Comparison of ENCODE assay signal across 10 mouse cellular contexts in the genomic region with DNA sequence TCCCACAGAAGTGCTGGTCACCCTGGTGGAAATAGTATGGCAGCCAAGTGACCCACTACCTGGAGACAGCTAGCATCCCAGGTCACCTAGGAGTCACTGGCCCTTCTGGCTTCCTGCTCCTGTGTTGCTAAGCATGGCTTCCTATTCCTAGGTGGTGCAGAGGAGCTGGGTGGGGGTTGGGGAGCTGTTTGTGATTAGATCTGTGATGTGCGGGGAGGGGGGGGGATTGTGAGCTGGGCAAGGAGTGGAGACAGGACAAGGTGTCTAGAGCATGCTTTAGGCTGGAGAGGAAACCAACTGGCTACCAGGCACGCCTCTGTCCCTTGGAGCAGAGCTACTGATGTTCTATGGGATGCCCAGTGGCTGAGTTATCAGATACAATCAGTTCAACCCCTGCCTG.
DNase-seq lines count a peak whose midpoint lies in the region; ATAC-seq lines count a peak whose summit lies in the region.
"Had no signal": no experiment of that assay in that cellular context is flagged by ENCODE, and none has a peak within 500 bp of the region (broad histone marks: within the 10 kb centered on the region; RNA-seq: fewer than 3 reads in every experiment).

No protein-coding gene starts in this region.

- H3K36me3 ChIP-seq in heart, embryonic 13.5 days, result no peaks in the 10 kb centered on the region
- no peaks in the 10 kb centered on the region for H3K36me3 ChIP-seq in forebrain, embryonic 15.5 days
- H3K36me3 ChIP-seq in limb, embryonic 15.5 days, result no peaks in the 10 kb centered on the region

- H3K27ac ChIP-seq in heart, embryonic 13.5 days (replicated peaks), result peak overlapping the region; percentile 6; the same call in 1 of the 2 replicates
- H3K27ac ChIP-seq in forebrain, embryonic 15.5 days (replicated peaks), result peak overlapping the region; percentile 90
- H3K27ac ChIP-seq in limb, embryonic 15.5 days, result 0 out of 2 replicates have a peak overlapping the region, but pooled peaks have one; percentile 9
- H3K27ac ChIP-seq: liver, embryonic 14.5 days had no signal

- H3K4me2 ChIP-seq in heart, embryonic 13.5 days, result peak overlapping the region; percentile 59
- peak overlapping the region; percentile 21 for H3K4me2 ChIP-seq in forebrain, embryonic 15.5 days (replicated peaks)
- H3K4me2 ChIP-seq in limb, embryonic 15.5 days, result no peak overlapping the region

- H3K9ac ChIP-seq in heart, embryonic 13.5 days, result peak overlapping the region; percentile 65; the same call in 1 of the 2 replicates
- H3K9ac ChIP-seq in forebrain, embryonic 15.5 days (replicated peaks), result no peak overlapping the region
- no peak overlapping the region for H3K9ac ChIP-seq in limb, embryonic 15.5 days
- H3K9ac ChIP-seq: liver, embryonic 14.5 days had no signal

- peaks cover 15% of the 10 kb centered on the region for H3K27me3 ChIP-seq in heart, embryonic 13.5 days (replicated peaks)
- H3K27me3 ChIP-seq in forebrain, embryonic 15.5 days, result no peaks in the 10 kb centered on the region
- peaks cover 14% of the 10 kb centered on the region; the same call in 1 of the 2 replicates for H3K27me3 ChIP-seq in limb, embryonic 15.5 days

- intact Hi-C loops in heart, postnatal 36 days (cut with DNase I), result loop anchor here (5.0 kb wide), 1 partner anchor 61 kb away; no protein-coding TSS in a partner anchor

- no peak for ATAC-seq in heart, embryonic 13.5 days (ENCODE audit: extremely low read depth, insufficient number of reproducible peaks, low FRiP score, low TSS enrichment)
- no peak; the same call in 1 of the 2 replicates for ATAC-seq in forebrain, embryonic 15.5 days (replicated peaks)
- ATAC-seq in limb, embryonic 15.5 days (ENCODE audit: insufficient number of reproducible peaks, low FRiP score, low TSS enrichment, low read depth), result no peak

- H3K4me3 ChIP-seq in heart, embryonic 13.5 days, result no peak overlapping the region
- no peak overlapping the region for H3K4me3 ChIP-seq in forebrain, embryonic 15.5 days
- no peak overlapping the region for H3K4me3 ChIP-seq in limb, embryonic 15.5 days
- H3K4me3 ChIP-seq: megakaryocyte, embryonic 14.5 days had no signal

- H3K9me3 ChIP-seq in heart, embryonic 13.5 days, result no peaks in the 10 kb centered on the region
- H3K9me3 ChIP-seq in forebrain, embryonic 15.5 days, result no peaks in the 10 kb centered on the region
- no peaks in the 10 kb centered on the region for H3K9me3 ChIP-seq in limb, embryonic 15.5 days
- H3K9me3 ChIP-seq: megakaryocyte, embryonic 14.5 days had no signal

- 44% methylated on average over 2 of the region's 2 CpGs for WGBS in heart, embryonic 13.5 days
- WGBS in forebrain, embryonic 15.5 days, result 56% methylated on average over 2 of the region's 2 CpGs
- 40% methylated on average over 2 of the region's 2 CpGs for WGBS in limb, embryonic 15.5 days

- H3K4me1 ChIP-seq in heart, embryonic 13.5 days, result peaks cover 62% of the 10 kb centered on the region
- peaks cover 54% of the 10 kb centered on the region for H3K4me1 ChIP-seq in forebrain, embryonic 15.5 days
- H3K4me1 ChIP-seq in limb, embryonic 15.5 days, result peaks cover 47% of the 10 kb centered on the region

- DNase-seq in heart, postnatal 36 days, result no peak
- peak; percentile 26 for DNase-seq in R1 (ENCODE audit: low read depth, low spot score)
- DNase-seq in thymus, postnatal 36 days, result no peak
- DNase-seq in thymus, postnatal 0 days (ENCODE audit: low spot score), result no peak
- no peak for DNase-seq in cerebellum, postnatal 25 days

Comparison
In these comparisons a context has a peak if more than half of its experiments do, and no peak if none do; other contexts are left out.
1. H3K27ac ChIP-seq: peak in every context shown above with its lines; median percentile 90 in forebrain, embryonic 15.5 days; 9 in limb, embryonic 15.5 days; 6 in heart, embryonic 13.5 days.